Mouse (Mus musculus): ENCODE results near the gene Blm.

Gene Blm

DNA sequence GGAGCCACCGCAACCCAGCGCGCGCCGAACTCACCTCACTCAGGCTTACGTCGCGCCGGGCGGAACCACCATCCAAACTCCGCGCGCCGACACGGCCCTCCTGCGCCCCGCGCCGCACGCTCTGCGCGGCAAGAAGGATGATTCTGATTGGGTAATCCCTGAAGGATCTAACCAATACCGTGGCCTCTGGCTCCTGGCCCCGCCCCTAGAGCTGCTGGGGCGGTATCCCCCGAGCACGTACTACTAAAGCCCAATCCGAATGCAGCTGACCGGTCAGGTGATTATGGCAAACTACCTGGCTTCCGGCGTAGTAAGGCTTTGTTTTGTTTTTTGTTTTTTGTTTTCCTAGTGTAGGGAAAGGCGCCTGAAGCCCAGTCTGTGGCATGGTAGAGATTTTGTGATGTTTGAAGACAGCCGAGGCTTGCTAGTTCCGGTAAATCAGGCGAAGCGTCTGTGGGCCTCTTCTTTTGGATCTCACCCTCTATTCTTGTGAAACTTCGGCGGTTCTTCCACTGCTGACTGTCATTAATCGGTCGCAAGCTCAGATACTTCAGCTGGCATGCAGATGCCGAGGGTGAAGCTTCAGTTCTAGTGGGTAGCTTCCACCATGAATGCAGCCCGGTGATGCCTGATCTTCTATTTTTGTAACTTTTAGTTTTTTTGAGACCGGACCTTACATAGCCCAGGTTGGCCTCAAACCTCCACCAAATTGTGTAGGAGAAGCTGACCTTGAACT, at the start of gene Blm:
Gene Blm, minus strand, starts transcription at position 111 of the 736 bp plus-strand sequence.
- DNase-seq (ENCODE audit: low spot score in 2 of 2): peak; percentile 90 to 96

DNA sequence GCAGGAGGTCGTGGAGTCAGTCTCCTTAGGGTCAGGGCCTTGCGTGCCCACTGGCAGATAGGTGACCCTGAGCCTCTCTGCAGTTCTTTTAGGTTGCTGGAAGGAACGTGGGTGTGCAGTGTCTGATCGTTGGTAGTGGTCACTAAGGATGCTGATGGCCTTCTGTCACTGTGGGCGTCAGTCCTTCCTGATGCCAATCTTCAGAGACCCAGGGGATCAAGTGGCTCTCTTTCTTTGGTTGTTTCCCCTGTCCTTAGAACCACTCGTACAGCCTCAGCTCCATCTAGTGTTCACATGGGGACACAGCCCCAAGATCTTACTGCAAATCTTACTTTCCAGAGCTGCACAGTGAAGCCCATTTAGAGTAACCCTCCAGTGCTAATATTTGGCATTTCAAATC, 49.1 kb upstream of the Blm start:
- peak; percentile 39 for DNase-seq (ENCODE audit: low spot score in 2 of 2)

DNA sequence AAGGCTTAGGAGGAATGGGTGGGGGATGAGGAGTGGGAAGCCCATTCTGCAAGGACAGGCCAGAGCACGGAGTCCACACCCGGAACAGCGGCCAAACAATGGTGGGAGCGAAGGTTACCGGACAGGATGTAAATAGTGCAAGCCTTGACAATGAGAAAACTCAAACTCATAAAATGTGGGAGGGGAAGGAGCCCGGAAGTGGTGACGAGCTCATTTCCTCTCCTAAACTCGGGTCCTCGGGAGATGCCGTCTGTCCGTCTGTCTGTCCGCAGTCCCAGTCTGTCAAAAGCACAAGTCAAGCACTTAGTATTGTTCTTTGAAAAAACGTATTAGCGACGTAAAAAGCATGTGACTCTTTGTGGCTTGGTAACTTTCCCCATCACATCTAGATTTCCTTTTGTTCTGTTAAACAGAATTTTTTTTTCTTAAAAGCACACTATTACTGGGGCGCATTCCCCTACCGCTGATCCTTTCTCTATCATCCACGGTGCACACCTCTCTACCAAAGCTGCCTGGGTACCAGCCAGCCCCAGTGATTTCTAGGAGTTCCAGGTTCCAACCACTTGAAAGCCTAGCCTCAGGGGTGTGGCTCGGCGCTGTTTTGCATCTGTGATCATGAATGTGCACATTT, 48.0 kb upstream of the Blm start:
- DNase-seq (ENCODE audit: low spot score in 2 of 2): peak; percentile 20 to 42

DNA sequence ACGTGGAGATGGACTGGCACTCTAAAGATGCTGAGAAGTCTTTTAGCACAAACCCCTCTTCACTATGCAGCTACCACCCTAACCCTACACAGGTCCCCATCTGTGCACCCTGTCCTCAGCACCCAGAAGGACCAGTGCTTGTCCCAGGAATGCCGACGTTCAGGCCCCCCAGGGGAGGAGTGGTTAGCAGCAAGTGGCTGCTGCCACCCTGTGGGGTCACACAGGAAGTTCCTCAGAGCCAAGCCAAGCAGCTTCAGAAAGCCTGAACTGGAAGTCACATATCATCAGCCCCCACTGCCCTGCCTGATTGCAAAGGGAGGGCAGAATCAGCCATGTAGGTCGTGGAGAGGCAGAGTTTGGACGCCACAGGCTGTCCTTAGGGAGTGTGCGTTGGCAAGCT, 45.4 kb upstream of the Blm start:
- no peak for DNase-seq (ENCODE audit: low spot score in 2 of 2)

DNA sequence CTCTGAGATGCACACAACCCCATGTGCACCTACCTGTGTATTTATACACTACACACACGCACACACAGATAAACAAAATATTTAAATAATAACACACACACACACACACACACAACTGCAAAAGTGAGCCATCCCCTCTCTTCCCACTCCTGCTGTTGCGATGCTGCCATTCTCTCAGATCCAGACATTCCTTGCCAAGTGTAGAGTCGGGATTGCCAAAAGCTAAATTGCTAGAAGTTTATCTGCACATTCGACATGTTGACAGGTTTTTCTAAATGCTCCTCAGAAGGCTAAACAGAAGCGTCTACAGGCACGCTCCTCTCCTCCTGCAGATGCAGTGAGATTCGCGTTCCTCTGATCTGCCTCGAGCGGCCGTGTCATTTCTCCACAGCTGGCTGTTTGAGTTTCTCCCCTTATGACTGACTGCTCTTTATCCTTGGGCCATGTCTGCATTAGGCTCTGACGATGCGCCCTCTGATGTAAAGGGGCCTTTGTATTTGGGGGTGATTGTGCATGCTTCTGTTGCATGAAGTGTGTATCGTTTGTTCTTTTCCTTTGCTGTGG, 42.6 kb upstream of the Blm start:
- DNase-seq (ENCODE audit: low spot score in 2 of 2): no peak

DNA sequence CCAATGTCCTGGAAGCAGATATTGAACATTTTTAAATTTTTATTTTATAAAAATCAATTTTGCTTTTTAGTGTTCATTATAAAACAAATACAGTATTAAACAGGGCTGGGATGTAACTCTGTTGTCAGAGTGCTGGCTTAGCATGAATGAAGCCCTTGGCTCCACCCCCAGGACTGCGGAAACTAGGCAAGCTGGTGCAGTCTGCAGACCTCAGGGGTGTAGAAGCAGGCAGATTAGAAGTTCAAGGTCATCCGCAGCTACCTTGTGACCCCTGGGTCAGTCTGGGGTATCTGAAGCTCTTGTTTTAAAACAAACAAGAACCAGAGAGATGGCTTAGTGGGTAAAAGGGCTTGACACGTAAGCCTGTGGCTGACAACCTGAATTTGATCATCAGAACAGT, 41.7 kb upstream of the Blm start:
- DNase-seq (ENCODE audit: low spot score in 2 of 2): no peak

DNA sequence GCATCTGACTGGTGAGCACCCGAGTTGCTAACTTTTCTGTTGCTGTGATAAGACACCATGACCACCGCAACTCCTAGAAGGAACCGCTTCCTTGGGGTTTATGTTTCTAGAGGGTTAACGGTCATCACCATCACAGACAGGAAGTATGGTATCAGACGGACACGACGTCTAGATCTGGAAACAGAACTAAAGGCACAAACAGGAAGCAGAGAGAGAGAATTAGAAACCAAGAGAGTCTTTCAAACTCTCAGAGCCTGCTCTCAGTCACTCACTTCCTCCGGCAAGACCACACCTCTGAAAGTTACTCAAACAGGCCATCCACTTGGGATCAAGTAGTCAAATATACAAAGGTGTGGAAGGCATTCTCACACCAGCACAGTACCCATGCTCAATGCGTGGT, 40.8 kb upstream of the Blm start:
- DNase-seq (ENCODE audit: low spot score in 2 of 2): no peak

DNA sequence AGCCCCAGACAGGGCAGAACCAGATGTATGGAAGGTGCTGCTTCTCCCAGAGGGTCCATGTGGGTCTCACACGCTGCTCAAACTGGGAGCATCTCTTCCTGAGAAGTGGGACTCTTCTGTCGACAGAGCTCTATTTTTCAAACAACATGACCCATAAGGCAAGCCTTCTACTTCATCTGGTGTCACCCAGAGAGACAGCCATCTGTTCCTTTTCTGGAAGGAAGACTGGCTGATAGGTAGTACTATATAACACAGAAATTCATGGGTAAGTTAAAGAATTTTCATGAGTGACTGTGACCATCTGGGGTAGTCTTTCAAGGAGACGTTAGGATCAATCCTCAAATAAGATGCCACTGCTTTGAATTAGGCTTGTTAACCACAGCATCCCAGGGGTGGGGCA, 38.2 kb upstream of the Blm start:
- DNase-seq (ENCODE audit: low spot score in 2 of 2): no peak

DNA sequence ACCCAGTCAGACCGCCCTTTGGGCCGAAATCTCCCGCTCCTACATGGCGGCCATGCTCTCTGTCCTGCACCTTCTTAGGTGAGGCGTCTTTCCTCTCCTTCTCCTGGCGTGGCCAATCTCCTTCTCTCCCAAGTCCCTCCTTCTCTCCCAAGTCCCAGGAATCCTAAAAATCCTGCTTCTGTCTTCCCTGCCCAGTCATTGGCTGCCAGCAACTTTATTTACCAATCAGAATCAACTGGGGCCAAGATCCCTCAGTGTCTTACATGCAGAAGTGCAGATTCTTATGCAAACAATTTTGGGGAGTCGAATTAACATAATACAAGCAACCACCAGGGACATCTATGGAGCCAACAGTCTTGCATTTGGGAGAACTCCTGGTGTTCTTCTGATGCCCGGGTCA, 33.1 kb upstream of the Blm start:
- DNase-seq (ENCODE audit: low spot score in 2 of 2): no peak

DNA sequence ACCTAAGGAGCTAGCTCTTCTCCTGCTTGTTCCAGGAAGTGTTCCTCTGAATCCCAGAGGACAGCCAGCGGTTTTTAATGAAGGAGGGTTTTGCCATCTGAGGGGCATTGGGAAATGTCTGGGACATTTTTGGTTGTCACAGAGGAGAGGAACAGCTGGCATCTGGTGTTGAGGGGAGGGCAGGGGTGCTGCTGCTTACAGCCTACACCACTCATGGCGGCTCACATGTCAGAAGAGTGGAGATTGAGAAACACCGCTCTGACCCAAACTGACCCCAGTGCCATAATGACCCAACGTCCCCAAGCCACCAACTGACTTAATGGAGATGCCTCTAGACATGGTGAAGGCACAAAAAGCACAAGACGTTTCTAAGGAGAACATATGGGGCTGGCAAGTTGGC, 27.0 kb upstream of the Blm start:
- no peak for DNase-seq (ENCODE audit: low spot score in 2 of 2)

DNA sequence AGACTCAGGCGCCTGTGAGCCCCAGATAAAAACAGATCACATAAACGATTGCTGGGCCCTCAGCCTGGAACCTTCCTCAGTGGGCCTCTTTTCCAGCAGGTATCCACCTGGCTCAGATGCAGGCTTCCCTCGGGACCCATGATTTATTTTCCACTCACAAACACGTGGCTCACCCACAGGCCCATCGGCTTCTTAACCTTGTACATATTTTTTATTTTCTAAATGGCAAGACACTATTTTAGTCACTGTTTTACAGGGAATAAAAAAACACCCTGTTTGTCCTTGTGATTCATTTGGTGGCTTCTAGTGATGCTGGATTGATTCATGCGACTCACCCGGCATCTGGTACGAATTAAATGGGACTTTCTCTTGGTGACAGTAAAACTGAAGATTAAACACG, 26.4 kb upstream of the Blm start:
- DNase-seq (ENCODE audit: low spot score in 2 of 2): no peak

DNA sequence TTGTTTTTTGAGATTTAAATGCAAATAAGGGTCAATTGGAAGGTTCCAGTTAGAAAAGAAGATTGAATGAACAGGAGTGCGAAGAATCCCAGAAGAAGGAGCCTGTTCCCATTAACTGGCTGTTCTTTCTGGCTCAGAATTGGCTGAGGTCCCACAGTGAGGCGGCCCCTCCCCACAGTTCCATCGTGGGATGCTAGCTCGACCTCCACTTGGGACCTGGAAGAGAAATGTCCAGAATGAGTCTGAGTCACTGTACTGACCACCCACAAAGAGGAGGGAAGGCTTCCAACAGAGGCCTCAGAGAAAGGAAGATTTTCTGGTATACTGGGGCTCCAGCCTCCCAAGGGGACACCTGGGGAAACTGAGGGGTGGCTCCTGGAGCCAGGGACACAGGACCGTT, 23.7 kb upstream of the Blm start:
- no peak for DNase-seq (ENCODE audit: low spot score in 2 of 2)

DNA sequence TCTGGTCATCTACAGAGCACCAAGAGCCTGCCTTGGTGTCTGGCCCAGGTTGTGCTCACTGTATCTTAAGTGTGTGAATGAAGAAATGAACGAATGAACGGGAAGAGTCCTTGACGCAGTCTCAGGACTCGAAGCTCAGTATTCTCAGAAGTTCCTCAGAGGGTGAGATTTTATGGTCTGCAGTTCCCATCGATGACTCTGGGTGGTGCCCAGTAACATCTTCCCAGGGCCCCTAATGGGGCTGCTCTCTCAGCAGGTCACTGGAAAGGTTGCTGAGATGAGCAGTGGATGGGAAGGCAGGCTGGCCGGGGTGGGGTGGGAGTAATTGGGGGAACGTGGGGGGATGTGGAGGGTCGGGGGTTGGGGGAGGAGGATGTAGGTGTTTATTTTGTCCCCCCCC, 23.2 kb upstream of the Blm start:
- DNase-seq (ENCODE audit: low spot score in 2 of 2): no peak

DNA sequence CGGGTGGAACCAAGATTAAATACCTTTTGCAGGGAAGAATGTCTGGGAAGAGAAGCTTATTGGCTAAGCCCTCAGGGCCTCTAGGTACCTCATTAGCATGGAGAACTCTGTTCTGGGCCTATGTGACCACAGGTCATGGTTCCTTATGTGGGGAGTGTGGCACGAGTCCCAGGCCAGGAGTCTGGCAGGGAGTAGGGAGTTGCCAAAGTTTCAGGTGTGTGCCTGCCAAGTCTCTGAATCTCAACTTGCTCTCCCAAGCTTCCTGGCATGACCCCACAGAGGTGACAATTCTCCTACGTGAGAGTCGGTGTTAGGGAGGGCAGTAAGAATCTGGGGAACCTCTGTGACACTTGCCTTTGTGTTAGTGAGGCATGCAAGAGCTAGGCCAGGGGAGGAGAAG, 22.2 kb upstream of the Blm start:
- DNase-seq (ENCODE audit: low spot score in 2 of 2): no peak

DNA sequence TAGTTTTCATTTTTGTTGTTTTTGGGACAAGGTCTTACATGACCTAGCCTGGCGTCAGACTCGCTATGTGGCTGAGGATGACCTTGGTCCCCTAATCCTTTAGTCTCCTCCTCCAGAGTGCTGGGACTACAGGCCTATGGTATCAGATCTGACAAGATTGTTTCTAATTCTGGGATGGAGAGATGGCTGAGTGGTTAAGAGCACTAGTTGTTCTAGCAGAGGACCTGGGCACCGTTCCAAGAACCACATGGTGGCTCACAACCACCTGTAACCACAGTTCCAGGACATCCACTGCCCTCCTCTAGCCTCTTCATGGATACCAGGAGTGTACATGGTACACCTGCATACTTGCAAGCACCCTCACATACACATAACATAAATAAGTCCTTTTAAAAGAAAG, 21.2 kb upstream of the Blm start:
- no peak for DNase-seq (ENCODE audit: low spot score in 2 of 2)

DNA sequence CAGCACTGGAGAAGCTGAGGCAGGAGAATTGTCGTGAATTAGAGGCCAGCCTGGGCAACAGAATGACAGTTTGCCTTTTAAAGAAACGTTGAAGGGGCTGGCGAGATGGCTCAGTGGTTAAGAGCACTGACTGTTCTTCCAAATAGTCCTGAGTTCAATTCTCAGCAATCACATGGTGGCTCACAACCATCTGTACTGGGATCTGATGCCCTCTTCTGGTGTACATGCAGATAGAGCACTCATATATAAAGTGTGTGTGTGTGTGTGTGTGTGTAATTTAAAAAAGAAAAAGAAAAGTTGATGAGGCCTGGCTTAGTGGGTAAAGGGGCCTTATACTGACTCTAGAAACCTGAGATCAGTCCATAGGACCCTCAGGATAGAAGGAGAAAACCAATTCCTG, 20.2 kb upstream of the Blm start:
- DNase-seq (ENCODE audit: low spot score in 2 of 2): no peak

DNA sequence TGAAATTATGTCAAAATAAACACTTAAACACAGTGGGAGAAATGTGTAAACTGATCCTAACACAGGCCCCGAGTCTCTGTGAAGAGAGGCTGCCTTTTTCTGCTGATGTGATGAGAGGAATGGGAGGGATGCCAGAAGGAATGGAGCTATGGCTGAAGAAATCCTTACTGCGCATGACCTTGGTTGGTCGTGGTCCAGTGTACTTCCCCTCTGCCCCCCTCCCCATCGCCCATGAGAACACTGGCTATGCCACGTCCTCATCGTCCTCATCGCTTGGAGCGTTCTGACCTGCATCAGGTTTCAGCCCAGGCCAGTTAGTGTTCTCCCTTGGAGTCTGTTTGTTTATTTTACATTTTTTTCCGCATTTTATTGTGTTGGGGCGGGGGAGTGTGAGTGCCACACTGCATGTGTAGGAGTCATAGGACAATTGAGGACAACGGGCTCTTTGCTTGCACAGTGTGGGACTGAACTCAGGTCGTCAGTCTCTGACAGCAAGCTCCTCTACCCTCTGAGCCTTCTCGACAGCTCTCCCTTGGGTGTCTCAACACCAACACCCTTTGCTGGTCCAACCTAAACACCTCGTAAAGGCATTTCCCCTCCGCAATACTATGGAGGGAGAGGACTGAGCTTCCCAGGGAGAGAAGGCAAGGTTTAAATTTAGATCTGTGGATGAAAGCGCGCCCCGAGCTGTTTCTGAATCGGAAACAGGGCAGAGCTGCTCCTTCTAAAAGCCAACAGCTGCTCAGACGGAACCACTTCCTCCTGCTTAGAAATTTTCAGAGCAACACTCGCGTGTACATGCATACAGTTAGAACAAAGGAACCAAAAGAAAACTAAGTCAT, 19.5 kb upstream of the Blm start:
- DNase-seq (ENCODE audit: low spot score in 2 of 2): no peak

DNA sequence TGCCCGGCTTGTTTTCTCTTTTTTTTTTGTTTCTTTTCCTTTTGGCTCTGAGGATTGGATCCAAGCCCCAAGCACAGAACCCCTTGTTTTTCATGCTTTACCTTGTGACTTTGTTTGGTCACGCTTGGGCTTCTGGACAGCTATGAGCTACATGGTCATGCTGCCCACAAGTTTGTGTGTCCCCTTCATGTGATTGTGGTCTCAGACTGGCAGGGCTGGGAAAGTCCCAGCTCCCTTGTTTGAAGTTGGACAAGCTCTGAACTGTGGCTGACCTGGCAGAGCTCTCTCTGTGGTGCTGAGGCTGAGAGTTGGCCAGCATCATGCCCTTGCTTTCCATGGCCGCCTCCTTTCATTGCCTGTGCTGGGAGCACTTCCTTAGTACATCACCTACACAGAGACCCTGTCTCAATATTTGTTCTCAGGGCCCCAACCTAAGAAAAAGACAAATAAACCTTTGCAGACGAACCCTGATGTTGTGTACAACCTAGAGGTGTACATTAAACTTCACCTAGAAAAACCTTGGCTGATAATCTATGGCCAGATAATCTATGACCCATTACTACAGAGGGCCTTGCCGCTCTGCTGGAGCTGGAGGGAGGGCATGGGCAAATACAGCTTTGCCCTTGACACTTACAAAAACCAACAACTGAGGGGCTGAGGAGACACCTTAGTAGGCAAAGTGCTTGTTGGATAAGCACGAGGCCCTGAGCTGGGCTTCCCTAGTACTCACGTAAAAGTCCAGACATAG, 13.8 kb upstream of the Blm start:
- no peak for DNase-seq (ENCODE audit: low spot score in 2 of 2)

DNA sequence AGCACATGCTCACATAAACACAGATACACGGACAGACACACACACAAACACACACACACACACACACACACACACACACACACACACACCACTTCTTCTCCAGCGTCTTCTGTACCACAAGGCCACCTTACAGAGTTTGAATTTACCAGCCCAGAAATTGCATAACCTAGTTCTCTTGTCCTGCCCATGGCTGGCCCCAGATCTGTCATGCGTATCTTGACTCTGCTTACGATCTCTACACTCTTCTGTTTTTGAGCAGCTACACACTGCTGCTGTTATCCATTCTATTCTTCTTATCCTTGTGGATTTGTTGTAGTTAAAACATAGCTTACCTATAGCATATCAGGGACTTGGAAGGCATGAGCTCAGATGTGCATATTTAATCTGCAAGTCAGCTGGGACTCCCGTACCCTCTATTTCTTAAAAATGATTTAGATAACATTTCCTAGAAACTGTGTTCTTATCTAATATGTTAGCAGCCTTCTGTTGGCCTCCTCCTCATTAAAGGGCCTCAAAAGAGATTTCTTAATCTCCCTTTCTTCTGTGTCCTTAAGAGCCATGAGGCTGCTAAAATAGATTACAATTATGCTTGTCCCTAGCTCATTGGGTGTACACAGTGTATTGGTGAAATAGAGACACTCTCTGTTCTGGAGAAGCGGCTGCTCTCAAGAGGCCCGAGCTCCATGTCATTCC, 7.4 kb upstream of the Blm start:
- DNase-seq (ENCODE audit: low spot score in 2 of 2): no peak

DNA sequence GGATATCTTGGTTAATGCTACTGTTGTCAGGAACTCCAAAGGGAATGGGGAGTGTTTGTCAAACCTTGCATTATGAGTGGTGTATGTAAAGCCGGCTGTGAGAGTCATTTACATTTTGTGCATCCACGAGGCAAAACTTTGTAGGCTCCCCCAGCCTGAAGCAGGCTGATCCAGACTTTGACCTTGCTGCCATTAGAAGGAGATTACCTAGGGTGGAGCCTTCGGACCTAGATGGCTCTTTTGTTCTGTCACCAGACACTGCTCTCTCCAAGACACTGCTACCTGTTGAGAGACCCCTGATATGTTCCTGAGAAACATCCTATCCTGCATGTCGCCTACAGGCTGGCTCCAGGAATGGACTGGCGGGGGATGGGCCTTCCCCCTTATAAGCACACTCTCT, 4.7 kb upstream of the Blm start:
- no peak for DNase-seq (ENCODE audit: low spot score in 2 of 2)

DNA sequence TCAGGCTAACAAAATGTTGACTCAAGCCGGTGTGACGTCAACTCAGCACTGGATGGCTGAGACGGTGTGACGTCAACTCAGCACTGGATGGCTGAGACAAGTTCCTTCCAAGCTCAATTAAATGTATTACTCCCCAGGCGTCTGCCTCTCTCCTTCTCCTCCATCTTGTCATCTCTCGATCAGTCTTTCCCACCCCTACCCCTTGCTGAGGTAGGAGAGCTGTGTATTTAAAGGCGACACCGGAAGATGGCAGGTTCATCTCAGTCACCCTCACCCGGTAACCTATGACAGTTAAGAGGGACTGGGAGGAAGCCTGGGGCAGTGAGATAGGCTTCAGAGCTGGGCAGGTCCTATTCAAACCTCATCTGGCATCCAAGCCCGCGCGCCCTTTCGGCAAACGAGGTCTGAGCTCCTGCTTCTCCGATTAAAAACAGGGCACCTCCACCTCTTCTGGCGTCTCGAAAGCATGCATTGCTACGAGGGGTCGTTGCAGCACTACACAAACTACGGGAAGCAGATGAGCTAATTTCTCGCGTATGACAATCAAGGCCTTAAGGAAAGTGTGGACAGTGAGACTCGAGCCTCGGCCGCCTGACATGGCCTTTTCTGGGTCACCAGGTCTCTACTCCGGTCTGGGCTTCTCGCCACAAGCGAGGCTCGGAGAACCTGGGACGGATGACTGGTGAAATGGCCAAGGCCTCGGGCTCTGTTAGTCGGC, 469 bp downstream of the Blm start:
- DNase-seq (ENCODE audit: low spot score in 2 of 2): no peak
